Mouse (Mus musculus) hindbrain, embryonic 16.5 days (tissue): ENCODE results near the gene Mus81. TPM values are rescaled to one million over a fixed set of nuclear protein-coding genes. Genes with fewer than 3 reads are reported as not detected.

Experiments used
- ATAC-seq: fragments of 200-750 bp; cut with Nextera tagmentation; 2 replicates; pipeline ENCODE4 v1.8.0; 2017; ENCODE audit warnings: moderate TSS enrichment, moderate library complexity
- H3K27ac ChIP-seq: fragments of 300-500 bp; sonication (generic); 2 replicates; pipeline ENCODE4 v1.5.1; 2014; ENCODE audit warnings: low read depth, mild to moderate bottlenecking, control low read depth, low read length, moderate library complexity
- H3K27me3 ChIP-seq: fragments of 300-500 bp; sonication (generic); replicated peaks from 2 replicates; pipeline ENCODE4 v1.6.1; 2014; ENCODE audit warnings: low read length; ENCODE audit not compliant: control insufficient read depth, insufficient read depth
- H3K36me3 ChIP-seq: fragments of 300-500 bp; sonication (generic); 2 replicates; pipeline ENCODE4 v1.6.1; 2014; ENCODE audit warnings: mild to moderate bottlenecking, low read length, moderate library complexity, mixed read lengths; ENCODE audit not compliant: control insufficient read depth, insufficient read depth
- H3K4me1 ChIP-seq: fragments of 300-500 bp; sonication (generic); 2 replicates; pipeline ENCODE4 v1.6.1; 2014; ENCODE audit warnings: low read depth, low read length; ENCODE audit not compliant: control insufficient read depth, insufficient read depth
- H3K4me2 ChIP-seq: fragments of 300-500 bp; sonication (generic); 2 replicates; pipeline ENCODE4 v1.6.1; 2014; ENCODE audit warnings: mild to moderate bottlenecking, low read length, control low read depth, moderate library complexity
- H3K4me3 ChIP-seq: fragments of 300-500 bp; sonication (generic); 2 replicates; pipeline ENCODE4 v1.5.1; 2014; ENCODE audit warnings: mild to moderate bottlenecking, low read length, control low read depth, moderate library complexity
- H3K9ac ChIP-seq: fragments of 300-500 bp; sonication (generic); 2 replicates; pipeline ENCODE4 v1.6.1; 2014; ENCODE audit warnings: low read depth, mild to moderate bottlenecking, control low read depth, low read length, moderate library complexity
- H3K9me3 ChIP-seq: fragments of 300-500 bp; sonication (generic); 2 replicates; pipeline ENCODE4 v1.6.1; 2014; ENCODE audit warnings: mild to moderate bottlenecking, low read length, moderate library complexity; ENCODE audit not compliant: control insufficient read depth
- WGBS: fragments of 180-500 bp; shearing (Covaris S2); extraction: QIAGEN DNeasy Blood & Tissue Kit; methylation state at CpG from one replicate; pipeline ENCODE4 v1.1.7; 2014; 5-methylcytosine and 5-hydroxymethylcytosine counted together
- polyA plus RNA-seq: library from polyadenylated mRNA; unstranded; fragments of >200 nt; fragmentation: Nextera tagmentation; extraction: Ambion mirVana; gene quantifications from 2 replicates; pipeline ENCODE4 v1.2.1, GENCODE M21; 2015

Mus81 gene
- polyA plus RNA-seq, 1 experiment from 2014 or later: 50.9 TPM

GRCm38 (mm10) chr19:5485821-5486220, 2.4 kb downstream of the Mus81 start:
- ATAC-seq: no peak
- Histone ChIP-seq H3K36me3 (peaks cover 21% of the 10 kb centered on the region), H3K9me3 (no peaks in the 10 kb centered on the region), H3K9ac (no peak overlapping the region), H3K4me1 (peaks cover 15% of the 10 kb centered on the region), H3K4me3 (no peak overlapping the region), H3K27ac (no peak overlapping the region), H3K4me2 (no peak overlapping the region), H3K27me3 (no peaks in the 10 kb centered on the region)
- WGBS: 97% methylated on average over 7 of the region's 7 CpGs

GRCm38 (mm10) chr19:5485371-5485770, 2.8 kb downstream of the Mus81 start:
- Histone ChIP-seq H3K9me3 (no peaks in the 10 kb centered on the region), H3K4me1 (peaks cover 15% of the 10 kb centered on the region), H3K27me3 (no peaks in the 10 kb centered on the region), H3K4me3 (no peak overlapping the region), H3K9ac (no peak overlapping the region), H3K27ac (no peak overlapping the region), H3K36me3 (peaks cover 21% of the 10 kb centered on the region), H3K4me2 (no peak overlapping the region)
- 90% methylated on average over 8 of the region's 8 CpGs for WGBS
- ATAC-seq: no peak

DNA sequence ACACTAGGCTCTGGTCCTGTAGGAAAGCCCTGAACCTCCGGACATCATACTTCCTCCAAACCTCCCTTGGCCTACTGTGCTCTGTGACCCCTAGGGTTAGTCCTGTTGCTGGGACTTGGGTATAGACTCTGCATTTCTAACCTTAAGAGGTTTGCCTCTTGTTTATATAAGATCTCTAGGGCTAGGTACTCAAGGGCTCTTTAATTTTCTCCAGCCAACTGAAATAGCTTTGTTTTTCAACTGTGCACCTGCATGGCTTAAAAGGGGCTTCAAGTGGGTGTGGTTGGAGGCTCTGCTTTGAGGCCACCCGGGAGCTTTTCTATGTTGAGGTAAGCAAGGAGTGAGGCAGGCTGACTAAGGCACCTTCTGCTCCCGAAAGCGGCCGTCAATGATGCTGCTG, 3.7 kb downstream of the Mus81 start:
- H3K27ac ChIP-seq: no peak overlapping the region
- no peak for ATAC-seq
- peaks cover 13% of the 10 kb centered on the region for H3K4me1 ChIP-seq
- H3K36me3 ChIP-seq: peaks cover 21% of the 10 kb centered on the region
- H3K9ac ChIP-seq: no peak overlapping the region
- H3K4me2 ChIP-seq: no peak overlapping the region
- no peaks in the 10 kb centered on the region for H3K9me3 ChIP-seq
- no peaks in the 10 kb centered on the region for H3K27me3 ChIP-seq
- H3K4me3 ChIP-seq: no peak overlapping the region
- 97% methylated on average over 5 of the region's 5 CpGs for WGBS

GRCm38 (mm10) chr19:5483386-5484359, 4.5 kb downstream of the Mus81 start:
- H3K36me3 ChIP-seq: peaks cover 21% of the 10 kb centered on the region
- ATAC-seq: no peak
- no peaks in the 10 kb centered on the region for H3K9me3 ChIP-seq
- H3K9ac ChIP-seq: no peak overlapping the region
- H3K4me3 ChIP-seq: no peak overlapping the region
- H3K27me3 ChIP-seq: no peaks in the 10 kb centered on the region
- peaks cover 10% of the 10 kb centered on the region for H3K4me1 ChIP-seq
- H3K27ac ChIP-seq: no peak overlapping the region
- H3K4me2 ChIP-seq: no peak overlapping the region
- WGBS: 95% methylated on average over 19 of the region's 19 CpGs

DNA sequence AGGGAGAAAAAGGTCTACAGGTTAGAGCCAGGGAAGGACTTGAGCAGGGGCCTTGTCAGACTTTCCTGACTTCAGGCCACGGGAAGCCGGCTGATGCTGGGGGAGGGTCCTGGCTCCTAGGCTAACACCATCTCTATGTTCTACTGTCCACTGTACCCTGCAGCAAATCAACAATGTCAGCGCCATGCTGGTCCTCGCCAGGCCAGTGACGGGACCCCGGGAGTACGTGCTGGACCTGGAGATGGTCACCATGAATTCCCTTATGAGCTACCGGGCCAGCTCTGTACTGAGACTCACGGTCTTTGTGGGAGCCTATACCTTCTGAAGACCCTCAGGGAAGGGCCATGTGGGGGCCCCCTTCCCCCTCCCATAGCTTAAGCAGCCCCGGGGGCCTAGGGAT, 6.8 kb downstream of the Mus81 start:
- Histone ChIP-seq H3K4me2 (no peak overlapping the region), H3K27ac (no peak overlapping the region), H3K36me3 (peaks cover 21% of the 10 kb centered on the region), H3K4me1 (no peaks in the 10 kb centered on the region), H3K9me3 (no peaks in the 10 kb centered on the region), H3K27me3 (no peaks in the 10 kb centered on the region), H3K4me3 (no peak overlapping the region), H3K9ac (no peak overlapping the region)
- no peak for ATAC-seq
- 92% methylated on average over 10 of the region's 10 CpGs for WGBS

- no peak overlapping the region for H3K4me2 ChIP-seq
- H3K9me3 ChIP-seq: no peaks in the 10 kb centered on the region
- H3K4me1 ChIP-seq: peaks cover 12% of the 10 kb centered on the region
- no peaks in the 10 kb centered on the region for H3K27me3 ChIP-seq
- no peak overlapping the region for H3K27ac ChIP-seq
- WGBS: 94% methylated on average over 10 of the region's 10 CpGs
- no peak overlapping the region for H3K4me3 ChIP-seq
- ATAC-seq: no peak
- peaks cover 12% of the 10 kb centered on the region for H3K36me3 ChIP-seq
- H3K9ac ChIP-seq: no peak overlapping the region
Observed at GRCm38 (mm10) chr19:5480016-5480415, 8.2 kb downstream of the Mus81 start.

GRCm38 (mm10) chr19:5477668-5478300, 10.4 kb downstream of the Mus81 start:
- no peak overlapping the region for H3K9ac ChIP-seq
- H3K36me3 ChIP-seq: peaks cover under 1% of the 10 kb centered on the region; the same call in 1 of the 2 replicates
- no peak overlapping the region for H3K4me2 ChIP-seq
- WGBS: 89% methylated on average over 18 of the region's 18 CpGs
- no peaks in the 10 kb centered on the region for H3K27me3 ChIP-seq
- no peak for ATAC-seq
- no peak overlapping the region for H3K27ac ChIP-seq
- peaks cover 20% of the 10 kb centered on the region for H3K4me1 ChIP-seq
- H3K4me3 ChIP-seq: no peak overlapping the region
- no peaks in the 10 kb centered on the region for H3K9me3 ChIP-seq

DNA sequence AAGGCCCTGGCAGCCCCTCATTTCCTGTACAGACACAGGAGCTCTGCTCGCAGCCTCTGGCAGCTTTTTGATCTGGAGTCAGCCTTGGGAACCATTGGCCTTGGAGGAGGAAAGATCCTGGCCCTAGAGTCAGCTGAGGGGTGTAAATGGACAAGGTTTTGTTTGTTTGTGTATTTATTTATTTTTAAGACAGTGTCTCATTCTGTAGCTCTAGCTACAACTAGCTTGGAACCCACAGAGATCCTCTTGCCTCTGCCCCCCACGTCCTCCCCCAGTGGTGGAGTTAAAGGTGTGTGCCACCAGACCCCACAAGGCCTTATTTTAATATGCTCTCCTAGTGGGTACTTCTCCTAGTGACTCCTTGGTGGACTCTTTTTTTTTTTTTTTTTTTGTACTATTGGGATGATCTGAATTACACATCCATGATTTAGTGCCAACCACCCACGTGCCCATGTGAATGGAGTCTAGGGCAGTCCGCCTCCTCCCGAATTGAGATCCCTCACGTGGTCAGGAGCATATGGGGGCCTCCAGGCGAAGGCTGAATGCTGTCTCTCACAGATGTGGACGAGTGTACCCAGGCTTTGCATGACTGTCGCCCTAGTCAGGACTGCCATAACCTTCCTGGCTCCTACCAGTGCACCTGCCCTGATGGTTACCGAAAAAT, 11.1 kb downstream of the Mus81 start:
- Histone ChIP-seq H3K27ac (no peak overlapping the region), H3K4me2 (no peak overlapping the region), H3K4me3 (no peak overlapping the region), H3K9ac (no peak overlapping the region), H3K27me3 (no peaks in the 10 kb centered on the region), H3K36me3 (no peaks in the 10 kb centered on the region; the same call in 1 of the 2 replicates), H3K4me1 (peaks cover 20% of the 10 kb centered on the region), H3K9me3 (no peaks in the 10 kb centered on the region)
- no peak for ATAC-seq
- WGBS: 84% methylated on average over 10 of the region's 10 CpGs
